Mouse (Mus musculus) kidney, embryonic 16.5 days (tissue): ENCODE results near the gene Peli2. TPM values are rescaled to one million over a fixed set of nuclear protein-coding genes. Genes with fewer than 3 reads are reported as not detected.

Source experiments
- ATAC-seq: fragments of 200-750 bp; cut with Nextera tagmentation; 2 replicates; pipeline ENCODE4 v1.8.0; 2017; ENCODE audit warnings: moderate TSS enrichment; ENCODE audit not compliant: low FRiP score, low TSS enrichment
- H3K27ac ChIP-seq: fragments of 300-500 bp; sonication (generic); 2 replicates; pipeline ENCODE4 v1.5.1; 2014; ENCODE audit warnings: low read length
- H3K27me3 ChIP-seq: fragments of 300-500 bp; sonication (generic); 2 replicates; pipeline ENCODE4 v1.6.1; 2014; ENCODE audit warnings: low read length, control low read depth, mixed read lengths; ENCODE audit not compliant: insufficient read depth
- H3K36me3 ChIP-seq: fragments of 300-500 bp; sonication (generic); 2 replicates; pipeline ENCODE4 v1.6.1; 2014; ENCODE audit warnings: low read length, control low read depth, mixed read lengths; ENCODE audit not compliant: insufficient read depth
- H3K4me1 ChIP-seq: fragments of 300-500 bp; sonication (generic); 2 replicates; pipeline ENCODE4 v1.6.1; 2014; ENCODE audit warnings: low read length, control low read depth, mixed read lengths; ENCODE audit not compliant: insufficient read depth
- H3K4me2 ChIP-seq: fragments of 300-500 bp; sonication (generic); replicated peaks from 2 replicates; pipeline ENCODE4 v1.6.1; 2014; ENCODE audit warnings: low read depth, low read length
- H3K4me3 ChIP-seq: fragments of 300-500 bp; sonication (generic); 2 replicates; pipeline ENCODE4 v1.5.1; 2014; ENCODE audit warnings: mild to moderate bottlenecking, low read length
- H3K9ac ChIP-seq: fragments of 300-500 bp; sonication (generic); replicated peaks from 2 replicates; pipeline ENCODE4 v1.6.1; 2014; ENCODE audit warnings: low read length
- H3K9me3 ChIP-seq: fragments of 300-500 bp; sonication (generic); 2 replicates; pipeline ENCODE4 v1.6.1; 2016; ENCODE audit warnings: low read length, control low read depth
- WGBS: fragments of 180-500 bp; shearing (Covaris S2); extraction: QIAGEN DNeasy Blood & Tissue Kit; methylation state at CpG from one replicate; pipeline ENCODE4 v1.1.7; 2014; 5-methylcytosine and 5-hydroxymethylcytosine counted together
- polyA plus RNA-seq: library from polyadenylated mRNA; unstranded; fragments of >200 nt; fragmentation: Nextera tagmentation; extraction: Ambion mirVana; gene quantifications from 2 replicates; pipeline ENCODE4 v1.2.1, GENCODE M21; 2015

The Peli2 gene
- polyA plus RNA-seq, 1 experiment from 2014 or later, result 8.6 TPM

DNA sequence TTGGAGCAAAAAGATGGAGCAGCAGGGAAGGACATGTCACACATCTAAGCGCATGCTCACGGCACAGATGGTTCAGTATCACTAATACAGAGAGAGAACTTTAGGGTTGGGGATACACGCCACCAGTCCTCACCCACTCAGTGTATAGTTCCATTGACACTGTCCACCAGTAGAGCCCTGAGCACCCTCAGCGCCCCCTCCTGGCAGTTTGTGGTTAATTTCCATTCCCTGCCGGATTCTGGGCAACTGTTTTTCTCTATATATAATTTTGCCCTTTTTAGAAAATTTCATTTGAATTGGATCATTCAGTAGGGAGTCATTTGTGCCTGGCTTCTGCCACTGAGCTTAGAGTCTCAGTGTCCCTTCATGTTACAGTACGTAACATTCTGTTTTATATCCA lies 27.1 kb downstream of the Peli2 start:
- no peaks in the 10 kb centered on the region for H3K36me3 ChIP-seq
- H3K4me3 ChIP-seq, result no peak overlapping the region
- no peaks in the 10 kb centered on the region for H3K9me3 ChIP-seq
- H3K4me2 ChIP-seq, result no peak overlapping the region
- no peaks in the 10 kb centered on the region for H3K4me1 ChIP-seq
- H3K9ac ChIP-seq, result no peak overlapping the region
- no peak overlapping the region for H3K27ac ChIP-seq
- H3K27me3 ChIP-seq, result no peaks in the 10 kb centered on the region
- ATAC-seq, result no peak
- WGBS, result 84% methylated on average over 6 of the region's 6 CpGs

DNA sequence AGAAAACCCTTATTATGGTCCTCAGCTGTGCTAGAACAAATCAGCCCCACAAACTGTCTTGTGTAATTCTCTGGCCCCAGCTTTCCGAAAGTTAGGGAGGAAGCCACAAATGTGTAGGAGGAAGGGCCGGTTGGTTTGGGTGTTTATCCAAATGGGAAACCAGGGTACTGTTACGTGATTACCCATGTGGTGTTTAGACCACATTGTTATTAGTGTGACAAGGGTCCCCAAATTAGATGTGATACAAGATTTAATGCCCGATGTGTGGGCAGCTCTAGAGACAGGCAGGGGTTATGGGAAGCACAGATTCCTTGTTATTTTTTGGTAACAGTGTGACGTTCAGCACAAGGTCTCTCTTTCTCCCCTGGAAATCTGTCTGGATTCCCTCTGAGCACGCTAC lies 28.0 kb downstream of the Peli2 start:
- ATAC-seq, result no peak
- H3K4me3 ChIP-seq, result no peak overlapping the region
- no peak overlapping the region for H3K27ac ChIP-seq
- H3K9me3 ChIP-seq, result no peaks in the 10 kb centered on the region
- H3K4me2 ChIP-seq, result no peak overlapping the region
- WGBS, result 39% methylated on average over 6 of the region's 6 CpGs
- no peak overlapping the region for H3K9ac ChIP-seq
- H3K4me1 ChIP-seq, result no peaks in the 10 kb centered on the region
- no peaks in the 10 kb centered on the region for H3K36me3 ChIP-seq
- H3K27me3 ChIP-seq, result no peaks in the 10 kb centered on the region

DNA sequence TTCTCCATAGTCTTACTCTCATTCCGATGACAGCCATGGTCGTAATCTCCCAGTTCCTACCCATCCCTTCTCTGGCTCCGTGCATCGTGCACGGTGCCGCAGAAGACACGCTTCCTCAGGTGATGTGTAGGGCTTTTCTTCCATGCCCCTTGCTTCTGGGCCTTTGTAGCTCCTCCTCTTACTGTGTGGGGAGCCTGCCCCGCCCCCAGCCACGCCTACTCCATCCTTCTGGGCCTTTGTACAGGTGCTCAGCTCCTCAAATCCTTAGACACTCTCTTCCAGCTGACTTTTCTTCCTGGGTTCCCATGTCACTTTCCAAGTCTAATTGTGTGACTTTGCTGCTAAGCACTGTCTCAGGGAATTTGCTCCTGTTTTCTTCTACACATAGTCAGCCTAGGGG lies 28.7 kb downstream of the Peli2 start:
- Histone ChIP-seq H3K4me1 (no peaks in the 10 kb centered on the region; the same call in 1 of the 2 replicates), H3K9me3 (no peaks in the 10 kb centered on the region), H3K27ac (no peak overlapping the region), H3K4me2 (no peak overlapping the region), H3K9ac (no peak overlapping the region), H3K4me3 (no peak overlapping the region), H3K36me3 (no peaks in the 10 kb centered on the region), H3K27me3 (no peaks in the 10 kb centered on the region)
- WGBS, result 92% methylated on average over 9 of the region's 9 CpGs
- no peak for ATAC-seq

DNA sequence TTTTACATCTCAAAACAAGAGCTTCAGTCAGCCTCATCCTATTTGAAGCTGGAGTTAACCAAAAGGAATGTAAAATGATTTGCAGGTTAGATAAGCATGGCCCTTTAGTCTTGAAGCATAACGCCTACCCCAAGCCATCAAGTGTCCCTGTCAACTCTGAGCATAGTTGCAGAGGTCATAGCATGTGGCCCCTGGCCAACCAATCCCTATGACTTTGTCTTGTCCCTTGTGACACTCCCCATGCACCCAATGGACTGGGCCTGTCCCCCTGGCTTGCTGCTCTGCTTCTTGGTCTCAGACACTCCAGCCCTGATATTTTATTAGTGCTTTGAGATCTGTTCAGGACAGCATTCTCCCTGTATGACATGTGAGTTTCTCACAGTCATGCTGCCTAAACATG lies 30.3 kb downstream of the Peli2 start:
- Histone ChIP-seq H3K4me3 (no peak overlapping the region), H3K4me1 (no peaks in the 10 kb centered on the region; the same call in 1 of the 2 replicates), H3K9me3 (no peaks in the 10 kb centered on the region), H3K9ac (no peak overlapping the region), H3K27ac (no peak overlapping the region), H3K27me3 (no peaks in the 10 kb centered on the region), H3K4me2 (no peak overlapping the region), H3K36me3 (no peaks in the 10 kb centered on the region)
- WGBS, result 76% methylated on average over 1 of the region's 1 CpGs
- no peak for ATAC-seq

DNA sequence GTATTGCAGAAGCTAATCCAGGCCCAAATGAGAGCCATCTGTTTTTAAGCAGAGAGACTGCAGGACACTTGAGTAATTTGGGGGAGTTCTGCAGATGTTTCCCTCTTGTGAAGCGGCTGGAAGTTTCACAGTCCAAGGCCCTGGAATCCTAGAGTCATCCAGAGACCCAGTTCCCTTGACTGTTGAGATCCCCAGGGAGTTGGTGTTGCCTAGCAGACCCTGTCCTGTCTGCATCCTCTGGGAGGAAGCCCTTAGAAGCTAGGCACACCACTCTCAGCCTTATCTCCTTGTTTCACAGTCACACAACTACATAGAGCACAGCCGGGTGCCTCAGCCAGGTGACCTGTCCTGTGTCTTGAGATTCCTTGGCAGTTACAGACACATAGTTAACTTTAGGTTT lies 30.9 kb downstream of the Peli2 start:
- H3K4me1 ChIP-seq, result no peaks in the 10 kb centered on the region; the same call in 1 of the 2 replicates
- H3K9me3 ChIP-seq, result no peaks in the 10 kb centered on the region
- no peak overlapping the region for H3K4me2 ChIP-seq
- H3K4me3 ChIP-seq, result no peak overlapping the region
- ATAC-seq, result no peak
- no peak overlapping the region for H3K9ac ChIP-seq
- no peaks in the 10 kb centered on the region for H3K36me3 ChIP-seq
- WGBS, result 79% methylated on average over 2 of the region's 2 CpGs
- H3K27ac ChIP-seq, result no peak overlapping the region
- no peaks in the 10 kb centered on the region for H3K27me3 ChIP-seq

DNA sequence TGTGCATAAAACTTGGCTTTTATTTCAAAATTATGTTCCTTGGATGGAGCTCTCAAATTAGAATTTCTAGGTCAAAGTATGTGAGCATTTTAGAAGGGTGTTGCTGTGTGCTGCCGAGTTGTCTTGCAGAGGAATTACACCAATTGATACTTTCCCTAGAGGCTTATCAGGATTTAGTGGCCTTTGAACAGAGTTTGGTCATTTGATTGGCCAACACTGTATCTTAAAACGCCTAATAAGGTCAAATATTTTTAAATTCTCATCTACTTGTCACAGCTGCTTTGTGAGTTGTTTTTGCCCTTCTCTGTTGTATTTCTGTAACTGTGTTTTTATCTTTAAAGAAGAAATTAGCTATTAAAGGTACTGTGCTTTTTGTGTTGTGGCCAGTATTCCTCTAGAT lies 32.4 kb downstream of the Peli2 start:
- no peaks in the 10 kb centered on the region for H3K9me3 ChIP-seq
- H3K27ac ChIP-seq, result no peak overlapping the region
- no peak for ATAC-seq
- 76% methylated on average over 2 of the region's 2 CpGs for WGBS
- H3K4me1 ChIP-seq, result no peaks in the 10 kb centered on the region; the same call in 1 of the 2 replicates
- no peak overlapping the region for H3K9ac ChIP-seq
- H3K36me3 ChIP-seq, result no peaks in the 10 kb centered on the region
- no peaks in the 10 kb centered on the region for H3K27me3 ChIP-seq
- H3K4me2 ChIP-seq, result no peak overlapping the region
- no peak overlapping the region for H3K4me3 ChIP-seq

DNA sequence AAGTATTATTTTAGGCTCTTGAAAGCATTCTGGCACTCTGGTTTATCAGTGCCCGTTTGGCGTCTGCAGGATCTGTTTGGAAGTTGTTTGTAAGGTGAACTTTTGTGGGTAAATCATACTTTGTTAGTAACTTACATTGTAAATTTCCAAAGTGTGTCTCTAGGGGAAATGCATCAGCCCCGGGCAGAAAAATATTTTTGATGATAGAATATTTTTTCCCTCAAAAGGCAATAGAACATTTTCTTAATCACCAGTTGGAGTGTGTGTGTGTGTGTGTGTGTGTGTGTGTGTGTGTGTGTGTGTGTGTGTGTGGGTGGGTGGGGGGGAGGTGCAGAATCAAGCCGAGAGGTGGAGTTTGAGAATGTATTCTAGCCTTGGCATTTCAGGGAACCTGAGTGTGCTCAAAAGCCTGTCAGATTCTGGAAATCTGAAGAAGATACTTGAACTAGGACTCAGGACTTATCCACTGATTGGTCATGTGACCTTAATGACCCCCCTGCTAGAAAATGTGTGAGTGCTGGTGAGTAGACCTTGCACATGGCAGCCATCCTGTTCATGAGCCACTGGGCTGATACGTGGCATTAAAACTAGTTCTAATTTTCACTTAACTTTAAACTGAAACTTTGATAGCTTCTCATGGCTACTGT lies 33.4 kb downstream of the Peli2 start:
- Histone ChIP-seq H3K4me2 (no peak overlapping the region), H3K9ac (no peak overlapping the region), H3K9me3 (no peaks in the 10 kb centered on the region), H3K27me3 (no peaks in the 10 kb centered on the region), H3K4me3 (no peak overlapping the region), H3K27ac (no peak overlapping the region), H3K4me1 (no peaks in the 10 kb centered on the region; the same call in 1 of the 2 replicates), H3K36me3 (no peaks in the 10 kb centered on the region)
- 67% methylated on average over 5 of the region's 5 CpGs for WGBS
- ATAC-seq, result no peak

DNA sequence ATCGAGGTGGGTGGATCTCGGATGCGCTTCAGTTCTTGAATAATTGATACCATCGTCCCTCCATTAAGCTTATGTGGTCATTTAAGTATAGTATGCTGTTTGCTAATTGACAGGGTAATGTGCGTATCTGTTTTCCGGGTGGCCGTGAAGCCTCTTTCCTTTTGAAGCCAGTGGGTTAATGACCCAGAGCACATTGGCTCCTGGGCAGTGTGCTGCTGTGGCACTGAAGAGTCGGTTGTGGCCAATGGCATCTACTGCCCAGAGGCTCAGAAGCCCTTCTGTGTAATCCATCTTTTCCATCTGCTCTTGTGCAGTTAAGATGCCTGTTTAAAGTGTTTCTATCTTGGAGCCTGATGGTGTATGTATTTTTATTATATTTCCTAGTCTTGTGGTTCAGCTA lies 34.0 kb downstream of the Peli2 start:
- ATAC-seq, result peak; percentile 79; the same call in 1 of the 2 replicates
- H3K4me2 ChIP-seq, result no peak overlapping the region

DNA sequence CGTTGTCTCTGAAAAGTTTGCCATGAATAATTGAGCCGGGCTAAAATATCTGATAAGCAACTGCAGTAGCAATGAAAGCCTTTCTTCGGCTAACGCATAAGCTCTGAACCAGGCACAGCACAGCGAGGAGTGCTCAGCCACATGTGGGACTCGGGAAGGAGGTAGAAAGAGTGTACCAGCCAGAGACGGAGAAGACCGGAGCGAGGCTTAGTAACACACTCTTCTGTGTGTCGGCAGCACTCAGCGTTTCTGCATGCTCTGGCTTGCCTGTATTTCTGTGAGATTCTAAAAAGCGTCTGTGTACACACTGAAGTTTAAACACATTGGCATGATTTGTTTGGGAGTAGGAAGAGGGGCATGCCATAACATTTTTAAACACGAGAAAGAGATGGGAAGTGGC lies 34.5 kb downstream of the Peli2 start:
- Histone ChIP-seq H3K9me3 (no peaks in the 10 kb centered on the region), H3K4me1 (no peaks in the 10 kb centered on the region; the same call in 1 of the 2 replicates), H3K4me3 (no peak overlapping the region), H3K4me2 (no peak overlapping the region), H3K9ac (no peak overlapping the region), H3K27ac (no peak overlapping the region), H3K36me3 (no peaks in the 10 kb centered on the region), H3K27me3 (no peaks in the 10 kb centered on the region)
- no peak for ATAC-seq
- 63% methylated on average over 13 of the region's 13 CpGs for WGBS

More for the DNA sequence above, 34.0 kb downstream of the Peli2 start:
- H3K4me1 ChIP-seq, result no peaks in the 10 kb centered on the region; the same call in 1 of the 2 replicates
- no peak overlapping the region for H3K4me3 ChIP-seq
- H3K9me3 ChIP-seq, result no peaks in the 10 kb centered on the region
- H3K27me3 ChIP-seq, result no peaks in the 10 kb centered on the region
- no peak overlapping the region for H3K27ac ChIP-seq
- WGBS, result 31% methylated on average over 8 of the region's 8 CpGs
- H3K9ac ChIP-seq, result no peak overlapping the region
- H3K36me3 ChIP-seq, result no peaks in the 10 kb centered on the region

DNA sequence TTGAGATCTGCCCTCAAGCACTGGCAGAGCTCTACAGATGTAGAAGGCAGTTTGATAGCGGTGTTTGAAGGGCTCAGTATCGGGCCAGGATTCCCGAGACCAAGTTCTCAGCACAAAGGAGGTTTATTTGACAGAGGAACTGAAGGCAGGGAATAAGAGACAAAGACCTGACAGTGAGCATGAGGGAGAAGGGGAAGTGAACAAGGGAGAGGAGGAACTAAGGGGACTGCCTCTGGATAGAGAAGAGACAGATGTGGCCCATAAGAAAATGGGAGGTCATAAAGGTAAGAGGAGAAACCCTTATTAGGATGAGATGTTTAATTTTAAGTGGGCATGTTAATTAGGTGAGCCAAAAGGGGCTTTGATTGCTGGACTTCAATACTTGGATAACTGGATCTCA lies 36.5 kb downstream of the Peli2 start:
- H3K36me3 ChIP-seq, result no peaks in the 10 kb centered on the region; the same call in 1 of the 2 replicates
- no peak for ATAC-seq
- H3K4me3 ChIP-seq, result no peak overlapping the region
- no peaks in the 10 kb centered on the region for H3K27me3 ChIP-seq
- H3K27ac ChIP-seq, result no peak overlapping the region
- H3K9ac ChIP-seq, result no peak overlapping the region
- no peak overlapping the region for H3K4me2 ChIP-seq
- WGBS, result 91% methylated on average over 3 of the region's 3 CpGs
- no peaks in the 10 kb centered on the region for H3K9me3 ChIP-seq
- no peaks in the 10 kb centered on the region; the same call in 1 of the 2 replicates for H3K4me1 ChIP-seq
